Mouse (Mus musculus): ENCODE results near the gene Zfp981. TPM values are rescaled to one million over a fixed set of nuclear protein-coding genes. Genes with fewer than 3 reads are reported as not detected.
"Not testable (repeated sequence)": the region's sequence is repeated elsewhere in the genome, so short reads cannot be mapped to it uniquely, and the experiment has no call there.

The Zfp981 gene
- total RNA-seq, 4 experiments from 2014 or later, result 0.07 to 0.12 TPM; not detected in 2

DNA sequence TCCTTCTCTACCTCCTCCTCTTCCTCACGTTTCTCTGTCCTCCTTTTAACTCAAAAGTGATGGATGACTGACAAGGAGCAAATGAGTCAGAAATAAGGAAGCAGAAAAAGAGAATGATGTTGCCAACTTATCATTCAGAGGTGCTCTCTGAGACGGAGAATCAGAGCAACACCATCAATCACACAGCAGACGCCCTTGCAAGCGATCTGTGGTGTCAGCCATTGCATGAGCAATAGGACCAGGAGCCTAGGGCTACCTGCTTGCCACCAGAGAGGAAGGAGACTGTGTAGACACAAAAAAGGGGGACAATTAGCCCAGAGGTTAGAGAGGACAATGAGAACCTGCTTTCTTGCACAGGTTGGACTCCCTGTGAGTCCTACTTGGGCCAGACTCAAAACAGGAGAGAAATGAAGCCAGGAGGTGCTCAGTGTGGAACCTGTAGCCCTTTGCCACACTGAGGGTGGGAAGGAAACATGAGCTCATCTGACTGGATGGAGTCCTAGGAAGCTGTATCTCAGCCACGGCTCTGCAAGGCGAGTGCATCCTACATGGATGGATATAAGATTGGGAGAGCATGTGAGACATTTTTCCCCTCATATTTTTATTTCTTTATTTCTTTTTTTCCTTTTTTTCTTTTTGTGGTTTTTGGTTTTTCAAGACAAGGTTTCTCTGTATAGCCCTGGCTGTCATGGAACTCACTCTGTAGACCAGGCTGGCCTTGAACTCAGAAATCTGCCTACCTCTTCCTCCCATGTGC lies 16.5 kb upstream of the Zfp981 start:
- not testable (repeated sequence) for DNase-seq (ENCODE audit: low spot score in 2 of 2)

DNA sequence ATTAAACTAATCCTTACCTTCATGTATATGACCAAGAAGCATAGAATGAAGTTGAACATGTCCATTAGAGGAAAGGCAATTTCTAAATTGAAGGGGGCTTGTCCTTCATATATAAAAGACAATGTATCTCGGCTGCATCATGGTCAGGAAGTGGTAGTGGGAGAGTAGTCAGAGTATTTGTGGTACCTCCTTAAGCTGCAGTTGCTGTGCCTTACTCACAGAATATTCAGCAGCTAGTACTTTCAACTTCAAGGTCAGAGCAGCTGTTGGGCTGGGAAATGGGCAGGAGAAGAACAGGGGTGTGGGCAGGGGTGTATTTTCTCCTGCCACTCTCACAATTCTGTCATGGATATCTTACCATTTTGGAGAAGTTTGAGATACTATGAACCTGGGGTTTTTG lies 15.1 kb upstream of the Zfp981 start:
- not testable (repeated sequence) for DNase-seq (ENCODE audit: low spot score in 2 of 2)

DNA sequence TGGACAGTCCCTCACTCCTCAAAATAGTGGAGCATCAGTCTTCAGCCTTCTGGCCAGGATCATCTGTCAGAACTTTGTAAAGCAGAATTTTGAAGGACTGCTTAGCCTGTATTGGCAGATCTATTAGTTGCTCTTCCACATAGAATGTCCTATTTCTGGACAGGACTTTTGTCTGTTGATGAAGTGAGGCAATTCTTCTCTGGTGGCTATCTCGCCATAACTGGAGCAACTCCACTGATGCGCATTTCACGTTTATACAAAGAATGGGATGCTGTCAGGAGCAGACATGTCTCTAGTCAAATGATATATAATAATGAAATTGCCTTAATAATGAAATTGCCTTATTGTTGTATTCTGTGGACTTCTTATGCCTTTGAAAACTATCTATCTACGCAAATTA lies 12.6 kb upstream of the Zfp981 start:
- DNase-seq (ENCODE audit: low spot score in 2 of 2), result not testable (repeated sequence)

DNA sequence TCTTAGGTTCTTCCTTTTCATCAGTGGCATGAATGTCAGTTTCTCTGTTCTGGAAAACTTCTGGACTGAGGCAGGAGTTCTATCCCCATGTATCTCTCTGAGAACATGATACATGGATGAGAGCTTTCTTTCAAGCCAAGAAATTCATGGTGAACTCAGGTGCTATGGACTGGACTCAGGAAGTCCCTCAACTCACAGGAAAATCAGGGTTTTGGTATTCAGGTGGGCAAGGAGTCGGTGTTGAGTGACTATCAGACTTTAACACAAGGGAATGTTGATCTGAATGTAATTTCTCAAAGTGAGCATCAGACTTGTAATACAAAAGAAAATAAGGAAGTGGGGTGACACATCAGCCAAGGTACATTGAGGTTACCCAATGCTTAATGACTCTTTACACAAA lies 9.8 kb upstream of the Zfp981 start:
- not testable (repeated sequence) for DNase-seq (ENCODE audit: low spot score in 2 of 2)

DNA sequence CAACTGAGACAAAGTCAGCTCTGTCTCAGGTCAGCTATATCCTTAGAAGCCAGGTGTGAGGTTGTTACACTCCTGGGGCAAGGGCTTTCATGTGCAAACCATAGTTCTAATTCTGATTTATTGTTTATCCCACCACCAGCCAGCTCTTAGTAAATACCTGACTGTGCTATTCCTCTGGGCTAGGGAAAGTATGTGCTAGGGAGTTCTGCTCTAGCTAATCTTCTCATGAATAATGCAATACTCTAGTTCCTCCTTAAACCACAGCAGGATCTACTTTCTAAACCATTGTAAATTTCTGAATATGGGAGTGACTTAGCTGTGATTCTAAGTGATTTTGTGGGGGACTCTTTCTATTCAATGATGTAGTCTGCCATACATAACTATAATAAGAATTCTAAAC lies 9.4 kb upstream of the Zfp981 start:
- no peak for DNase-seq (ENCODE audit: low spot score in 2 of 2)

DNA sequence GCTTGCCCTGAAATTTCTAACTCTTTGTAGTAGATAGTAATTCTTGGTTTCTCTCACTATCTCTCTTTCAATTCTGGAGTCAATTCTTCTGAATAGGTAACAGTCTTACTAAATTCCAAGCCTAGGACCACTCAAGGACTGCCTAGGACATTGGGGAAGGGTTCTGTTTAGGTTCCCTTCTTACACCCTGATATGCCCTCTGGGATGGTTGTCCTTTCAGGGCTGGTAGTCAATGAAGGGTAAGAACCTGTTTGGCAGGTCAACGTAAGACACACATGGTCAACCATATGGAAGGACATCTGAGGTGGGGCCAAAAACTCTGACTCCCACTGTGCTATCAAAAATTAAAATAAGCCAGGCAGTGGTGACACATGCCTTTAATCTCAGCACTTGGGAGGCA lies 9.0 kb upstream of the Zfp981 start:
- no peak for DNase-seq (ENCODE audit: low spot score in 2 of 2)

DNA sequence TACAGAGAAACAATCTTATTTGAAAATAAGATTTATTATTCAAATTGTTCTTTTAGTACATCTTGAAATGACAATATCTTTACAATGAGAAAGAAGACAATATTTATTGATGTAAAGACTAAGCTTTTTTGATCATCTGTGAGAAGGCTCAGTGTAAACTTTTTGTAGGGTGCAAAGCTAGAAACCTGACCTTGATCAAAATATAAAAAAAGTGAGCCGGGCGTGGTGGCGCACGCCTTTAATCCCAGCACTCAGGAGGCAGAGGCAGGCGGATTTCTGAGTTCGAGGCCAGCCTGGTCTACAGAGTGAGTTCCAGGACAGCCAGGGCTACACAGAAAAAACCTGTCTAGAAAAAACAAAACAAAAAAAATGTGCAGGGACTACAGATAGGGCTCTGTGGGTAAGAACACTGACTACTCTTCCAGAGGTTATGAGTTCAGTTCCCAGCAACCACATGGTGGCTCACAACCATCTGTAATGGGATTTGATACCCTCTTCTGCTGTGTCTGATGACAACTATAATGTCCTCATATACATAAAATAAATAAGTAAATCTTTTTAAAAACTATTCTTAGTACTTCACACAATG lies 8.4 kb upstream of the Zfp981 start:
- not testable (repeated sequence) for DNase-seq (ENCODE audit: low spot score in 2 of 2)

DNA sequence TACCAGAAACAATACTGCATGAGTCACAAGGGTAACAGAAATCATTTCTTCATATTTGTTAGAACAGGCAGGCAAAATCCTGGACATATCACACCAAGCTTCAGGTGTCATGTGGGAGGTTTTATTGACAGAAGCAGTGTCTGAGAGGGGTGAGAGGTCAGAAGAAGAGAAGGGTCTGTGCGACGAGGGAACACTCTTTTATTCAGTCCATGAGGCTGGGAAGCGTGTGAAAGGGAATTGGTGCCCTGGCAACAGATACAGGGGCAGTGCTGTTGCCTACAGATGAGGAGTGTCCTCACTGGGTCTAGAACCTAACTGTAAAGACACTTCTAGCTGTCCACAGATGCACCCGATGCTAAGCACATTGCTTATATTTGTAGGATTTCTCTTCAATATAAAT lies 6.8 kb upstream of the Zfp981 start:
- DNase-seq (ENCODE audit: low spot score in 2 of 2), result no peak

DNA sequence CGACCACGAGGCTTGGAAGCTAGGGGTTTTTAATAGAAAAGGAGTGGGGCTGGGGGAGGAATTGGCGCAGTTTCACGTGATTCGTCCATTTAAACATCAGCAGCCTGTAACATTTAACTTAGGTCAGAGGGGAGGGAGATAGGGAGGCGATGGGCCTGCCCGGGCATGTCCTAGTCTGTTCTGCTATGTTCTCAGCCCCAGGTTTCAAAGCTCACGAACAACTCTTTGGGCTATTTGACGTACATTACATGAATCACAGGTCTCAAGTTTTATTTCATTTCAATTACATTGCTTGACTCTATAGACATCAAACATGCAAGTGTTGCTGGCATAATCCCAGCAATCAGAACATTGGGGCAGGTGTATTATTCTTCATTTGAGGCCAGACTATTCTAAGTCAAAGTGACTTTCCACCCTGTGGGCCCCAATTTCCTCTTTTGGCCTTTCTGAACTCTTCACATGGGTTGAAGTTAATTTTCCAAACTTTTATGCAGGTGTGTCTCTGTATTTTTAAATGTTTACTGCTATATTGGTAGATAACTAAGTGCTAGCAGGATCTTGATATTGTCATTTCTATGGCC lies 4.0 kb upstream of the Zfp981 start:
- DNase-seq (ENCODE audit: low spot score in 2 of 2), result not testable (repeated sequence)

DNA sequence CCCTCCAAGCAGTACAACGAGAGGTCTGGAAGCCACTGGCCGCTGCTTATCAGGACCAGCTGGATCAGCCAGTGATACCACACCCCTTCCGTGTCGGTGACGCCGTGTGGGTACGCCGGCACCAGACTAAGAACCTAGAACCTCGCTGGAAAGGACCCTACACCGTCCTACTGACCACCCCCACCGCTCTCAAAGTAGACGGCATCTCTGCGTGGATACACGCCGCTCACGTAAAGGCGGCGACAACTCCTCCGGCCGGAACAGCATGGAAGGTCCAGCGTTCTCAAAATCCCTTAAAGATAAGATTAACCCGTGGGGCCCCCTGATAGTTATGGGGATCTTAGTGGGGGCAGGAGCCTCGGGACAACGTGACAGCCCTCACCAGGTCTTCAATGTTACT lies 7.2 kb downstream of the Zfp981 start:
- DNase-seq (ENCODE audit: low spot score in 2 of 2), result not testable (repeated sequence)

DNA sequence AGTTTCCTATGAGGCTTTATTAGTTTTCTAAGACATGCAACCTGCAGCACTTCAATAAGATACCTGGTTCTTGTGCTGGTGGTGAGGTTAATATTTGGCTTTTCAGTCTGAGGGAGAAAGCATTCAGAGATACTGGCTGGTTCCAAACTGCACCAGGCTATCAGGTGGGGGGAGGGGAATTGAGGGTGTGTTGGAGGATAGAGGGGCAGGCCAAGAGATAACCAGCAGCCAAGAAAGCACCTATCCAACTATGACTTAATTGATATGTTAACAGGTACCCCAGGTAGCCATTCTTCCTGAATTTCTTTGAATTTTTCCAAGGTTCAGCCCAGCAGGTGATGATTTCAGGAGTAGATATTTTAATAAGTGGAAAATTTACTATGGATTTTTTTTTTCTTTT lies 10.0 kb downstream of the Zfp981 start:
- not testable (repeated sequence) for DNase-seq (ENCODE audit: low spot score in 2 of 2)

DNA sequence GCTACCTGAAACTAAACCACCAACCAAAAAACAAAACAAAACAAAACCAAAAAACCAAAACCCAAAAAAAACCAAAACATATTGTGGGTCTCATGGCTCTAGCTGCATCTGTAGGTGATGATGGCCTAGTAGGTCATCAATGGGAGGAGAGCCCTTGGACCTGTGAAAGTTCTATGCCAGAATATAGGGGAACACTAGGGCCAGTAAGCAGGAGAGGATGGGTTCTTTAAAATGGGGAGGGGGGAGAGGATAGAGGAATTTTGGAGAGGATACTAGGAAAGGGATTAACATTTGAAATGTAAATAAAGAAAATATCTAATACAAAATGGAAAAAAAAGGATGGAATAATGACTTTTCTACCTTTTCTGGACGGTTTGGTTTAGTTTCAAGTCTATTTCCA lies 14.6 kb downstream of the Zfp981 start:
- no peak for DNase-seq (ENCODE audit: low spot score in 2 of 2)

DNA sequence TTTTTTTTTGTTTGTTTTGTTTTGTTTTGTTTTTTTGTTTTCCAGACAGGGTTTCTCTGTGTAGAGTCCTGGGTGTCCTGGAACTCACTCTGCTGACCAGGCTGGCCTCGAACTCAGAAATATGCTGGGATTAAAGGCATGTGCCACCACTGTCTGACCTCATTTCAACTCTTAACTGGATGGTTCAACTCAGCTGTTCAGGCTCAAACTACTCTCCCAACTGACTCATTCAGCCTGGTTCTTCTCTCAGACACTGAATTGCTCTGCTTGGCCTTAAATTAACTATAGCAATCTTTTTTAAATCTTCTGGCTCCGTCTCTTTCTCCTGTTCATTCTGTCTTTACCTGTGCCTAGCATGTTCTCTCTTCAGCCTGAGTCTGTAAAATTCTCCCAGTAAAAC lies 15.3 kb downstream of the Zfp981 start:
- not testable (repeated sequence) for DNase-seq (ENCODE audit: low spot score in 2 of 2)

DNA sequence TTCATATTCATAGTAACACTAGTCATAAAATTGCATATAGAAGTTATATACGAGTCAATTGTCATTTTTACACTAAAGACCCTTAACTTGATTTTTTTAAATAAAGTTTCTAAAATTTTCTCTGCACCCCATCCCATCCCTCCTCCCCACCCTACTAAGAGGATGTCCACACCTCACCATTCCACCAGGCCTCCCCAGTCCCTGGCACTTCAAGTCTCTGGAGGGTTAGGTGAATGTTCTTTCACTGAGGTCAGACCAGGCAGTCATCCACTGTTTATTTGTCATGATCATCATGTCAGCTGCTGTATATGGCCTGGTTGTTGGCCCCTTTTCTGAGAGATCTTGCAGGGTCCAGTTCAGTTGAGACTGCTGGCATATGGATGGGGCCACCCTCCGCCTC lies 18.9 kb downstream of the Zfp981 start:
- DNase-seq (ENCODE audit: low spot score in 2 of 2), result no peak

DNA sequence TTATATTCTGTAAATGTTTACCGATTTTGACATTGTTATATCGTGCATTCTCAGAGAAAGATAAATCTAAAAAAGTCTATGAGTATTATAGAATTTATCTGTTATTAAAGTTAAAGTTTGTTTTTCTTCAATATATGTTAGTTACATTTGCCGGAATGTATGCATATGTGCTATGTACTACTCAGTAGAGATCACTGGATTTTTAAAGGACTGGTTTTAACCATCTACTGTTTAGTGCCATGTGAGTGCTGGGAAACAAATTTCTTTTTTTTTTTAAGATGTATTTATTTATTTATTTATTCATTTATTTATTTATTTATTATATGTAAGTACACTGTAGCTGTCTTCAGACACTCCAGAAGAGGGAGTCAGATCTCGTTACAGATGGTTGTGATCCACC lies 32.7 kb downstream of the Zfp981 start:
- DNase-seq (ENCODE audit: low spot score in 2 of 2), result no peak

DNA sequence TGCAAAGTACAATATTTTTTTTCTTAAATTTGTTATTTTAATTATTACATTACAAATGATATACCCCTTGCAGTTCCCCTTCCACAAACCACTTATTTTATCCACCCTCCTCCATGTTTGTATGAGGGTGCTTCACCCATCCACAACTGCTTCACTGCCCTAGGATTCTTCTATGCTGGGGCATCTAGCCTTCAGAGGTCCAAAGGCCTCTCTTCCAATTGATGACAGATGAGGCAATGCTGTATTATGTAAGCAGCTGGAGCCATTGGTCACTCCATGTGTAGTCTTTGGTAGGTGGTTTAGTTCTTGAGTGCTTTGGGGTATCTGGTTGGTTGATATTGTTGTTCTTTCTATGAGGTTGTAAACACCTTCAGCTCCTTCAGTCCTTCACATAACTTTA lies 34.1 kb downstream of the Zfp981 start:
- DNase-seq (ENCODE audit: low spot score in 2 of 2), result no peak

DNA sequence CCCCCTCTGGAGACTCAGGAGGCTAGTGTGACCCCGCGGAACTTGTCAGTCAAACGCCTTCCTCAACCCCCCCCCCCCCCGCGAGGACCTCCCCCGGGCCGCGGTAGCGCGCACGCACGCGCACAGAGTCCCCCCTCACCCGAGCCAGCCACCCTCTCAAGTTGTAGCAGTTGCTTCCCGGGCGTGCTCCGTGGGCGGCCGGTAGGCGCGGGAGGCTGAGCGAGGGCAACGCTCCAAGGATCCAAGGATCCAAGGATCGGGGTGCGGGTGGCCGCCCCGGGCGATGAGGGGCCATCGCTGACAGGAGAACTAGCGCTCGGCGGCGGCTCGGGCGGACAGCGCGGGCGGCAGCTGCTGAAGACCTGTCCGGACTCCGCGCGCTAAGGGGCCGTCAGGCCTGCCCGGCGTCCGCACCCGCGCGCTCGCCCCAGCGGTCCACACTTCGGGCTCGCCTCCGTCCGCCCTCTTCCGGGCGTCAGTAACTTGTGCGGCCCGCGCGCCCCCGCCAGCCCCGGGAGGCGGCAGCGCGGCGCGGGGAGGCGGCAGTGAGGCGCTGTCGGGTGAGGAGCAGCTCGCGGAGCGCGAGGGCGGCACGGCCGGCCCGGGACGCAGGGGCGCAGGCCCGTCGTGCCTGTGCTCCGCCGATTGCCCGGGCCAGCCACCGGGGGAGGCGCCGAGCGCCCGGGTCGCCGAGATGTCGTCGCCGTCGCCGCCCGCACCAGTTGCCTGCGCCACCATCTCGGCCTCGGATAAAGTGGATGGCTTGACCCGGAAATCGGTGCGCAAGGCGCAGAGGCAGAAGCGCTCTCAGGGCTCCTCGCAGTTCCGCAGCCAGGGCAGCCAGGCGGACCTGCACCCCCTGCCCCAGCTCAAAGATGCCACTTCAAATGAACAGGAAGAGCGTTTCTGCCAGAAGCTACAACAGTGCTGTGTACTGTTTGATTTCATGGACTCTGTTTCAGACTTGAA lies 78.4 kb downstream of the Zfp981 start:
- DNase-seq (ENCODE audit: low spot score in 2 of 2), result not testable (repeated sequence)
